Mouse (Mus musculus): ENCODE results near the gene Sstr5. TPM values are rescaled to one million over a fixed set of nuclear protein-coding genes. Genes with fewer than 3 reads are reported as not detected.

Sstr5 gene
- total and polyA plus RNA-seq, 3 experiments: 0.16 TPM; not detected in 2

GRCm38 (mm10) chr17:25480152-25480551 lies 16.9 kb downstream of the Sstr5 start:
- no peak overlapping the region for H3K4me3 ChIP-seq (ENCODE audit: low read depth, low read length)
- H3K36me3 ChIP-seq (replicated peaks): no peaks in the 10 kb centered on the region
- DNase-seq (ENCODE audit: low spot score) (no peak), ATAC-seq (ENCODE audit: extremely low read depth, insufficient number of reproducible peaks, low FRiP score, poor library complexity, severe bottlenecking) (no peak)
- no peaks in the 10 kb centered on the region for H3K4me1 ChIP-seq (ENCODE audit: insufficient read depth, low read depth, low read length)
- peaks cover 51% of the 10 kb centered on the region for H3K27me3 ChIP-seq (ENCODE audit: insufficient read depth, low read length)
- H3K9me3 ChIP-seq (replicated peaks): no peaks in the 10 kb centered on the region
- TF ChIP-seq TAL1 (conservative IDR thresholded peaks at IDR 0.05; ENCODE audit: low read depth, low read length) (no peak), CTCF (IDR thresholded peaks at IDR 0.05; ENCODE audit: low read depth, low read length) (no peak)

- peaks cover 6% of the 10 kb centered on the region for H3K4me1 ChIP-seq (ENCODE audit: insufficient read depth, low read depth, low read length)
- no peak for TF ChIP-seq GATA2 (IDR thresholded peaks at IDR 0.05; ENCODE audit: borderline replicate concordance, low read depth, low read length)
- TF ChIP-seq CTCF (IDR thresholded peaks at IDR 0.05; ENCODE audit: low read depth, low read length): peak; percentile 70
- no peak for TF ChIP-seq GATA1 (IDR thresholded peaks at IDR 0.05; ENCODE audit: borderline replicate concordance, low read length)
- TF ChIP-seq TAL1 (conservative IDR thresholded peaks at IDR 0.05; ENCODE audit: low read depth, low read length): no peak
- DNase-seq (ENCODE audit: low spot score) (peak; percentile 58), ATAC-seq (ENCODE audit: extremely low read depth, insufficient number of reproducible peaks, low FRiP score, poor library complexity, severe bottlenecking) (no peak)
- no peaks in the 10 kb centered on the region for H3K9me3 ChIP-seq (replicated peaks)
- no peak overlapping the region for H3K4me3 ChIP-seq (ENCODE audit: low read depth, low read length)
- peaks cover 48% of the 10 kb centered on the region for H3K27me3 ChIP-seq (ENCODE audit: insufficient read depth, low read length)
- no peaks in the 10 kb centered on the region for H3K36me3 ChIP-seq (replicated peaks)
Measured at GRCm38 (mm10) chr17:25475946-25476744, 20.9 kb downstream of the Sstr5 start.

- ATAC-seq (ENCODE audit: extremely low read depth, insufficient number of reproducible peaks, low FRiP score, poor library complexity, severe bottlenecking): peak; percentile 15; the same call in 1 of the 2 replicates
- Histone ChIP-seq H3K27me3 (ENCODE audit: insufficient read depth, low read length) (peaks cover 36% of the 10 kb centered on the region), H3K36me3 (replicated peaks) (no peaks in the 10 kb centered on the region), H3K4me3 (ENCODE audit: low read depth, low read length) (peak overlapping the region; percentile 59; the same call in 1 of the 2 replicates), H3K9me3 (replicated peaks) (no peaks in the 10 kb centered on the region), H3K4me1 (ENCODE audit: insufficient read depth, low read depth, low read length) (peaks cover 6% of the 10 kb centered on the region)
- DNase-seq (ENCODE audit: low spot score): no peak
- TF ChIP-seq GATA2 (IDR thresholded peaks at IDR 0.05; ENCODE audit: borderline replicate concordance, low read depth, low read length) (no peak), POLR2AphosphoS5 (IDR thresholded peaks at IDR 0.05; ENCODE audit: insufficient replicate concordance, low read depth, low read length) (no peak), TAL1 (conservative IDR thresholded peaks at IDR 0.05; ENCODE audit: low read depth, low read length) (no peak), CTCF (IDR thresholded peaks at IDR 0.05; ENCODE audit: low read depth, low read length) (no peak; the same call in 1 of the 2 replicates), GATA1 (IDR thresholded peaks at IDR 0.05; ENCODE audit: borderline replicate concordance, low read length) (no peak)
Measured at GRCm38 (mm10) chr17:25474330-25475077, 22.6 kb downstream of the Sstr5 start.

GRCm38 (mm10) chr17:25472044-25472443 lies 25.0 kb downstream of the Sstr5 start:
- Histone ChIP-seq H3K4me1 (ENCODE audit: insufficient read depth, low read depth, low read length) (peaks cover 6% of the 10 kb centered on the region), H3K36me3 (replicated peaks) (no peaks in the 10 kb centered on the region), H3K4me3 (ENCODE audit: low read depth, low read length) (no peak overlapping the region), H3K9me3 (replicated peaks) (no peaks in the 10 kb centered on the region), H3K27me3 (ENCODE audit: insufficient read depth, low read length) (peaks cover 47% of the 10 kb centered on the region)
- ATAC-seq (ENCODE audit: extremely low read depth, insufficient number of reproducible peaks, low FRiP score, poor library complexity, severe bottlenecking) (no peak), DNase-seq (ENCODE audit: low spot score) (no peak)
- TF ChIP-seq TAL1 (conservative IDR thresholded peaks at IDR 0.05; ENCODE audit: low read depth, low read length) (no peak), GATA1 (IDR thresholded peaks at IDR 0.05; ENCODE audit: borderline replicate concordance, low read length) (no peak), GATA2 (IDR thresholded peaks at IDR 0.05; ENCODE audit: borderline replicate concordance, low read depth, low read length) (no peak), CTCF (IDR thresholded peaks at IDR 0.05; ENCODE audit: low read depth, low read length) (no peak), POLR2AphosphoS5 (IDR thresholded peaks at IDR 0.05; ENCODE audit: insufficient replicate concordance, low read depth, low read length) (no peak)

GRCm38 (mm10) chr17:25471418-25471817 lies 25.7 kb downstream of the Sstr5 start:
- Histone ChIP-seq H3K27me3 (ENCODE audit: insufficient read depth, low read length) (peaks cover 47% of the 10 kb centered on the region), H3K36me3 (replicated peaks) (no peaks in the 10 kb centered on the region), H3K9me3 (replicated peaks) (no peaks in the 10 kb centered on the region), H3K4me3 (ENCODE audit: low read depth, low read length) (no peak overlapping the region), H3K4me1 (ENCODE audit: insufficient read depth, low read depth, low read length) (peaks cover 6% of the 10 kb centered on the region)
- TF ChIP-seq GATA2 (IDR thresholded peaks at IDR 0.05; ENCODE audit: borderline replicate concordance, low read depth, low read length) (no peak), CTCF (IDR thresholded peaks at IDR 0.05; ENCODE audit: low read depth, low read length) (no peak), TAL1 (conservative IDR thresholded peaks at IDR 0.05; ENCODE audit: low read depth, low read length) (no peak), GATA1 (IDR thresholded peaks at IDR 0.05; ENCODE audit: borderline replicate concordance, low read length) (no peak), POLR2AphosphoS5 (IDR thresholded peaks at IDR 0.05; ENCODE audit: insufficient replicate concordance, low read depth, low read length) (no peak)
- ATAC-seq (ENCODE audit: extremely low read depth, insufficient number of reproducible peaks, low FRiP score, poor library complexity, severe bottlenecking) (no peak), DNase-seq (ENCODE audit: low spot score) (no peak)

GRCm38 (mm10) chr17:25469798-25470197 lies 27.3 kb downstream of the Sstr5 start:
- Histone ChIP-seq H3K27me3 (ENCODE audit: insufficient read depth, low read length) (peaks cover 41% of the 10 kb centered on the region), H3K36me3 (replicated peaks) (no peaks in the 10 kb centered on the region), H3K9me3 (replicated peaks) (no peaks in the 10 kb centered on the region), H3K4me3 (ENCODE audit: low read depth, low read length) (no peak overlapping the region), H3K4me1 (ENCODE audit: insufficient read depth, low read depth, low read length) (peaks cover 5% of the 10 kb centered on the region)
- ATAC-seq (ENCODE audit: extremely low read depth, insufficient number of reproducible peaks, low FRiP score, poor library complexity, severe bottlenecking): no peak
- no peak for TF ChIP-seq GATA1 (IDR thresholded peaks at IDR 0.05; ENCODE audit: borderline replicate concordance, low read length)
- TF ChIP-seq CTCF (IDR thresholded peaks at IDR 0.05; ENCODE audit: low read depth, low read length): peak; percentile 45; the same call in 1 of the 2 replicates
- TF ChIP-seq TAL1 (conservative IDR thresholded peaks at IDR 0.05; ENCODE audit: low read depth, low read length): no peak
- peak; percentile 26 for DNase-seq (ENCODE audit: low spot score)
